In genomic region chr8:93040776-93041567, GRCm38 (mm10) we compare ENCODE assay signal across 22 mouse cellular contexts. TPM values are rescaled to one million over a fixed set of nuclear protein-coding genes. Genes with fewer than 3 reads are reported as not detected.
DNase-seq lines count a peak whose midpoint lies in the region; ATAC-seq and TF ChIP-seq lines count a peak whose summit lies in the region.
"Had no signal": no experiment of that assay in that cellular context is flagged by ENCODE, and none has a peak within 500 bp of the region (broad histone marks: within the 10 kb centered on the region; RNA-seq: fewer than 3 reads in every experiment).

No protein-coding gene starts in this region.

- peaks cover 12% of the 10 kb centered on the region; the same call in 1 of the 2 replicates for H3K4me1 ChIP-seq in liver, adult 2 months (ENCODE audit: control insufficient read depth, insufficient read depth, low read length)
- no peaks in the 10 kb centered on the region for H3K4me1 ChIP-seq in liver, postnatal 0 days (ENCODE audit: insufficient read depth)
- H3K4me1 ChIP-seq: limb, embryonic 13.5 days had no signal

- H3K4me3 ChIP-seq in gastrocnemius, adult 2 months, result no peak overlapping the region
- H3K4me3 ChIP-seq in liver, adult 2 months (ENCODE audit: insufficient read depth, low read depth, low read length), result no peak overlapping the region
- H3K4me3 ChIP-seq in liver, postnatal 0 days (ENCODE audit: low read depth, low read length), result no peak overlapping the region
- H3K4me3 ChIP-seq: heart, embryonic 15.5 days; left cerebral cortex, adult 2 months; limb, embryonic 13.5 days had no signal

- no peak for TF ChIP-seq EP300 in liver, postnatal 0 days (IDR thresholded peaks at IDR 0.05; ENCODE audit: low read depth)

- ATAC-seq in liver, postnatal 0 days, result no peak
- ATAC-seq: hindbrain, postnatal 0 days; midbrain, embryonic 16.5 days had no signal

- TF ChIP-seq CTCF in gastrocnemius, adult 2 months (IDR thresholded peaks at IDR 0.05), result no peak
- TF ChIP-seq CTCF in liver, adult 2 months (IDR thresholded peaks at IDR 0.05; ENCODE audit: low read depth, low read length), result no peak
- TF ChIP-seq CTCF in liver, postnatal 0 days (IDR thresholded peaks at IDR 0.05; ENCODE audit: low read depth), result no peak

- no peak overlapping the region for H3K9ac ChIP-seq in liver, adult 2 months (ENCODE audit: low read depth, low read length)
- no peak overlapping the region for H3K9ac ChIP-seq in liver, postnatal 0 days (replicated peaks)
- H3K9ac ChIP-seq: heart, embryonic 15.5 days; limb, embryonic 13.5 days had no signal

- no peak overlapping the region for H3K4me2 ChIP-seq in liver, postnatal 0 days (ENCODE audit: low read depth, low read length)
- H3K4me2 ChIP-seq: heart, embryonic 15.5 days; limb, embryonic 13.5 days had no signal

- TF ChIP-seq POLR2A in liver, adult 2 months (IDR thresholded peaks at IDR 0.05; ENCODE audit: extremely low read depth, insufficient read depth, low read length), result no peak

- intact Hi-C loops in gastrocnemius, adult 2 months (cut with DNase I), result no loop called here
- intact Hi-C loops in gastrocnemius, postnatal 14 days (cut with DNase I; ENCODE audit: low total_unique reads), result no loop called here

- H3K27me3 ChIP-seq in liver, adult 2 months (ENCODE audit: control insufficient read depth, insufficient read depth, low read length), result no peaks in the 10 kb centered on the region
- no peaks in the 10 kb centered on the region for H3K27me3 ChIP-seq in liver, postnatal 0 days (ENCODE audit: insufficient read depth, low read length)
- H3K27me3 ChIP-seq: heart, embryonic 15.5 days; limb, embryonic 13.5 days had no signal

- no peaks in the 10 kb centered on the region for H3K36me3 ChIP-seq in liver, adult 2 months (ENCODE audit: control insufficient read depth, insufficient read depth, low read length)
- no peaks in the 10 kb centered on the region for H3K36me3 ChIP-seq in liver, postnatal 0 days (replicated peaks; ENCODE audit: insufficient read depth, low read length)
- H3K36me3 ChIP-seq: heart, embryonic 15.5 days; limb, embryonic 13.5 days had no signal

- H3K9me3 ChIP-seq in liver, postnatal 0 days (ENCODE audit: low read length), result no peaks in the 10 kb centered on the region
- H3K9me3 ChIP-seq: heart, embryonic 15.5 days; limb, embryonic 13.5 days had no signal

- WGBS in liver, adult 2 months, result 71% methylated on average over 4 of the region's 4 CpGs
- WGBS in liver, postnatal 0 days (ENCODE audit: insufficient replicate concordance), result 72% methylated on average over 4 of the region's 4 CpGs

- peak; percentile 24 for DNase-seq in gastrocnemius, adult 2 months
- no peak for DNase-seq in gastrocnemius, postnatal 4 days (ENCODE audit: low spot score in 2 of 2)
- DNase-seq in liver, adult 2 months (ENCODE audit: extremely low read depth, low read depth, low spot score), result peak; percentile 32
- DNase-seq in liver, postnatal 0 days, result no peak
- peak; percentile 7 for DNase-seq in gastrocnemius, postnatal 14 days
- no peak for DNase-seq in cerebellum, adult 9-10 months
- no peak for DNase-seq in ovary, postnatal 10 days (ENCODE audit: low spot score)
- no peak for DNase-seq in frontal cortex, postnatal 25 days (ENCODE audit: low spot score in 2 of 2)
- DNase-seq: adrenal gland, postnatal 10 days; B cell, adult 2 months; cerebellum, adult 8-10 months; lung, adult 2 months; right cerebral cortex, postnatal 14 days; thymus, postnatal 4 days had no signal

- H3K79me2 ChIP-seq in liver, adult 2 months (ENCODE audit: control insufficient read depth, insufficient read depth, low read length), result no peaks in the 10 kb centered on the region

- H3K27ac ChIP-seq in gastrocnemius, adult 2 months, result peak overlapping the region; percentile 79
- no peak overlapping the region for H3K27ac ChIP-seq in liver, adult 2 months (replicated peaks; ENCODE audit: insufficient read depth, low read depth, low read length)
- H3K27ac ChIP-seq in liver, postnatal 0 days (ENCODE audit: low read depth), result no peak overlapping the region
- H3K27ac ChIP-seq: heart, embryonic 15.5 days; hindbrain, postnatal 0 days; left cerebral cortex, adult 2 months; limb, embryonic 13.5 days had no signal

RNA-seq across cellular contexts. Expression of gene Ces1a, which starts 7.0 kb away (rescaled TPM):
- total RNA-seq in gastrocnemius, adult 2 months (2021), result not detected
- not detected for total RNA-seq in gastrocnemius, postnatal 4 days (2021)
- total RNA-seq in liver, adult 2 months (2014; rRNA removed), result 0.28 TPM in 1 of 2 replicates, not detected in the other
- polyA plus RNA-seq in liver, adult 2 months (2012; rRNA removed), result 0.09 and 0.20 TPM in 2 replicates
- polyA plus RNA-seq in liver, postnatal 0 days (2015; fragmentation: Nextera tagmentation; extraction: Ambion mirVana), result not detected in 2 replicates
- not detected for total RNA-seq in gastrocnemius, postnatal 14 days (2021)
- total RNA-seq: adrenal gland, postnatal 10 days; hindbrain, postnatal 0 days; layer of hippocampus, adult 8-10 months; megakaryocyte, adult 5-6 weeks had no signal
- polyA plus RNA-seq: heart, embryonic 15.5 days; hindbrain, postnatal 0 days; kidney, embryonic 16.5 days; midbrain, embryonic 16.5 days had no signal

RNA-seq across cellular contexts. Expression of gene Ces1b, which starts 38.8 kb away (rescaled TPM):
- total RNA-seq in gastrocnemius, adult 2 months (2021), result not detected
- total RNA-seq in gastrocnemius, postnatal 4 days (2021), result not detected
- 51.9 and 54.4 TPM in 2 replicates for total RNA-seq in liver, adult 2 months (2014; rRNA removed)
- 62.2 and 86.9 TPM in 2 replicates for polyA plus RNA-seq in liver, adult 2 months (2012; rRNA removed)
- 1.0 and 1.2 TPM in 2 replicates for polyA plus RNA-seq in liver, postnatal 0 days (2015; fragmentation: Nextera tagmentation; extraction: Ambion mirVana)
- total RNA-seq in gastrocnemius, postnatal 14 days (2021), result not detected
- total RNA-seq: hindbrain, postnatal 0 days; layer of hippocampus, adult 8-10 months; left cerebral cortex, adult 2 months; megakaryocyte, adult 5-6 weeks had no signal
- polyA plus RNA-seq: hindbrain, postnatal 0 days; kidney, embryonic 16.5 days; limb, embryonic 13.5 days; midbrain, embryonic 16.5 days had no signal

Comparison
In these comparisons a context has a peak if more than half of its experiments do, and no peak if none do; other contexts are left out.
1. DNase-seq: peak in gastrocnemius, adult 2 months (single experiment), liver, adult 2 months (single experiment) and gastrocnemius, postnatal 14 days (single experiment); none in gastrocnemius, postnatal 4 days (0 of 2), liver, postnatal 0 days (single experiment), cerebellum, adult 9-10 months (single experiment), ovary, postnatal 10 days (single experiment) and frontal cortex, postnatal 25 days (0 of 2).
2. RNA of gene Ces1b, which starts 38.8 kb away (total RNA-seq): 51.9 to 54.4 TPM in liver, adult 2 months; not detected in gastrocnemius, postnatal 4 days, not detected in gastrocnemius, adult 2 months and not detected in gastrocnemius, postnatal 14 days; every median in the first group is over 10 times any median in the second.